ENCODE assay signal across 8 mouse cellular contexts in the genomic region with DNA sequence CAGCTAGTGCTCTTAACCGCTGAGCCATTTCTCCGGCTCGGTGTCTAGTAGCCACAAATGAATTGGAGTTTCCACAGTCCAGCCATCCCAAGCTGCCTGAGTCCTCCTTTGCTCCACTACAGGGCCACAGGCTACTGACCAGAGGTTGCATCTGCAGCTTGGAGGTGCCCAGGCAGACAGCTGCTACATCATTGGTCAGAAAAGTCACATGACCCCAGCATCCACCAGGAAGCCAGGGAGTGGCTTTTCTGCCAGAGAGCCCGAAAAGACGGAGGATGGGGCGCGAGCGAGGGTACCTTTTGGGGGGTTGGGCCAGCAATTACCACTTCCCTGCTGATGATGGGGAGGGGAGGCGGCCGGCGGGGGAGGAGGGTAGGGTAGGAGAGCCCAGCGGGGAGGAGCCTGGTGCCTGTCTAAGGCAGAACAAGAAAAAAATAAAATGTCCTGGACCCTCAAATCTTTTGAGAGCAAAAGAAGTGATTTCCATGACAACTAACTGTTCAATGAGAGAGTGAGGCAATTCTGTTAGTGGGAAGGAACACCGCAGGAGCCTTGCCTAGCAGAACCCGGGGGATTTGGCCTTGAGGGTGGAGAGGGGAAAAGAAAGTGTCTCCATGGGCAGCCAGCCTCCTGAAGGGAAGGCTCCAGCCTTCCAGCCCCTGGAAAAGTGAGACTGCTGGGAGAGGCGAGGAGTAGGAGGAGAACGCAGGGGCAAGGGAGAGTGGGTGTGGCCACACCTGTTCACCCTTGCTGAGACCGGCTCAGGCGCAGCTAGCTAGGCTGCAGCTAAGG. TPM values are rescaled to one million over a fixed set of nuclear protein-coding genes. Genes with fewer than 3 reads are reported as not detected.
DNase-seq lines count a peak whose midpoint lies in the region; ATAC-seq and TF ChIP-seq lines count a peak whose summit lies in the region.

No protein-coding gene starts in this region.

- no peaks in the 10 kb centered on the region for H3K27me3 ChIP-seq in embryonic facial prominence, embryonic 12.5 days
- H3K27me3 ChIP-seq in hindbrain, embryonic 15.5 days: no peaks in the 10 kb centered on the region
- peaks cover 22% of the 10 kb centered on the region; the same call in 1 of the 2 replicates for H3K27me3 ChIP-seq in midbrain, embryonic 10.5 days (ENCODE audit: low read depth, poor library complexity, severe bottlenecking)
- no peaks in the 10 kb centered on the region for H3K27me3 ChIP-seq in thymus, adult 2 months (ENCODE audit: control insufficient read depth, insufficient read depth, low read length)

- H3K9me3 ChIP-seq in ES-E14 (ENCODE audit: control insufficient read depth, insufficient read depth, low read depth, low read length): no peaks in the 10 kb centered on the region
- H3K9me3 ChIP-seq in embryonic facial prominence, embryonic 12.5 days: no peaks in the 10 kb centered on the region
- H3K9me3 ChIP-seq in hindbrain, embryonic 15.5 days: no peaks in the 10 kb centered on the region
- no peaks in the 10 kb centered on the region for H3K9me3 ChIP-seq in midbrain, embryonic 10.5 days (replicated peaks)

- peaks cover 4 to 14% of the 10 kb centered on the region in 2 experiments; a peak in 3 of 4 replicates for H3K4me1 ChIP-seq in ES-E14 (ENCODE audit: control insufficient read depth in 2 of 2, insufficient read depth in 2 of 2, low read length in 2 of 2, poor library complexity in 1 of 2)
- peaks cover 8% of the 10 kb centered on the region for H3K4me1 ChIP-seq in embryonic facial prominence, embryonic 12.5 days
- H3K4me1 ChIP-seq in hindbrain, embryonic 15.5 days (replicated peaks): peaks cover 10% of the 10 kb centered on the region
- H3K4me1 ChIP-seq in midbrain, embryonic 10.5 days: peaks cover 19% of the 10 kb centered on the region
- no peaks in the 10 kb centered on the region for H3K4me1 ChIP-seq in thymus, adult 2 months (replicated peaks; ENCODE audit: control insufficient read depth, insufficient read depth, low read length)

- WGBS in embryonic facial prominence, embryonic 12.5 days: 7% methylated on average over 18 of the region's 18 CpGs
- 4% methylated on average over 18 of the region's 18 CpGs for whole genome bisulfite sequencing in hindbrain, embryonic 15.5 days
- WGBS in midbrain, embryonic 10.5 days: 6% methylated on average over 18 of the region's 18 CpGs
- 13% methylated on average over 18 of the region's 18 CpGs for WGBS in thymus, adult 2 months

- TF ChIP-seq POLR2A in thymus, adult 2 months (IDR thresholded peaks at IDR 0.05; ENCODE audit: control insufficient read depth, extremely low read depth, insufficient read depth, low read length, poor library complexity): no peak

- TF ChIP-seq CTCF in thymus, adult 2 months (IDR thresholded peaks at IDR 0.05; ENCODE audit: borderline replicate concordance, control insufficient read depth, extremely low read depth, insufficient read depth, low read length, poor library complexity): no peak

- peak overlapping the region; percentile 52 for H3K4me2 ChIP-seq in embryonic facial prominence, embryonic 12.5 days (replicated peaks)
- H3K4me2 ChIP-seq in hindbrain, embryonic 15.5 days: peak overlapping the region; percentile 62

- H3K36me3 ChIP-seq in ES-E14 (ENCODE audit: control insufficient read depth, insufficient read depth, low read length, poor library complexity, severe bottlenecking): no peaks in the 10 kb centered on the region
- H3K36me3 ChIP-seq in embryonic facial prominence, embryonic 12.5 days: no peaks in the 10 kb centered on the region
- no peaks in the 10 kb centered on the region for H3K36me3 ChIP-seq in hindbrain, embryonic 15.5 days
- H3K36me3 ChIP-seq in midbrain, embryonic 10.5 days: no peaks in the 10 kb centered on the region
- H3K36me3 ChIP-seq in thymus, adult 2 months (ENCODE audit: control insufficient read depth, insufficient read depth, low read length): no peaks in the 10 kb centered on the region

- intact Hi-C loops in heart, postnatal 36 days (cut with DNase I): no loop called here

- peak; percentile 95 for DNase-seq in heart, adult 11 months
- DNase-seq in heart, postnatal 36 days: no peak
- DNase-seq in ES-E14 (ENCODE audit: low read depth, low spot score): peak; percentile 68
- DNase-seq in midbrain, embryonic 10.5 days (ENCODE audit: low spot score): peak; percentile 71
- DNase-seq in thymus, adult 2 months: no peak
- no peak for DNase-seq in spleen, adult 12 weeks (ENCODE audit: low spot score)

- no peak overlapping the region; the same call in 1 of the 2 replicates for H3K9ac ChIP-seq in ES-E14 (ENCODE audit: insufficient read depth, low read depth, low read length, poor library complexity, severe bottlenecking)
- H3K9ac ChIP-seq in embryonic facial prominence, embryonic 12.5 days: peak overlapping the region; percentile 15; the same call in 1 of the 2 replicates
- peak overlapping the region; percentile 44 for H3K9ac ChIP-seq in hindbrain, embryonic 15.5 days

- peak overlapping the region; percentile 16 to 49; a peak in 3 of 4 replicates for H3K4me3 ChIP-seq in ES-E14 (ENCODE audit: insufficient read depth in 1 of 2, low read depth in 1 of 2, low read length in 2 of 2, poor library complexity in 1 of 2, severe bottlenecking in 1 of 2)
- H3K4me3 ChIP-seq in embryonic facial prominence, embryonic 12.5 days: peak overlapping the region; percentile 32
- peak overlapping the region; percentile 39 for H3K4me3 ChIP-seq in hindbrain, embryonic 15.5 days
- H3K4me3 ChIP-seq in midbrain, embryonic 10.5 days: peak overlapping the region; percentile 62
- no peak overlapping the region for H3K4me3 ChIP-seq in thymus, adult 2 months (ENCODE audit: control insufficient read depth, insufficient read depth, low read length)

- peak overlapping the region; percentile 54; the same call in 1 of the 2 replicates for H3K27ac ChIP-seq in ES-E14 (ENCODE audit: insufficient read depth, low read depth, low read length, poor library complexity, severe bottlenecking)
- no peak overlapping the region for H3K27ac ChIP-seq in embryonic facial prominence, embryonic 12.5 days
- H3K27ac ChIP-seq in hindbrain, embryonic 15.5 days (replicated peaks): 0 out of 2 replicates have a peak overlapping the region, but pooled peaks have one; percentile 54
- peak overlapping the region; percentile 86 for H3K27ac ChIP-seq in midbrain, embryonic 10.5 days (replicated peaks)
- no peak overlapping the region for H3K27ac ChIP-seq in thymus, adult 2 months (ENCODE audit: control insufficient read depth, insufficient read depth, low read length)

- ATAC-seq in embryonic facial prominence, embryonic 12.5 days (ENCODE audit: insufficient number of reproducible peaks, insufficient read depth, low FRiP score, low TSS enrichment): no peak
- peak; percentile 65; the same call in 1 of the 2 replicates for ATAC-seq in hindbrain, embryonic 15.5 days (ENCODE audit: low FRiP score, low read depth)

- in situ Hi-C loops in ES-E14 (cut with MboI; ENCODE audit: low sequenced_read_pairs in 2 of 2, unreplicated experiment in 2 of 2): no loop called here

TF ChIP-seq in ES-E14, 5 proteins besides CTCF, POLR2A, EP300 and RAD21:
- TF ChIP-seq HCFC1 (IDR thresholded peaks at IDR 0.05; ENCODE audit: borderline replicate concordance, insufficient read depth, low read length) (no peak), ZC3H11A (IDR thresholded peaks at IDR 0.05; ENCODE audit: borderline replicate concordance, low read depth, low read length) (no peak), ZNF384 (IDR thresholded peaks at IDR 0.05; ENCODE audit: low read depth, low read length) (no peak), CHD2 (IDR thresholded peaks at IDR 0.05; ENCODE audit: low read depth, low read length) (0 out of 2 replicates have a peak, but pooled peaks have one; percentile 18), MAFK (IDR thresholded peaks at IDR 0.05; ENCODE audit: insufficient read depth, low read depth, low read length) (no peak)

RNA-seq across cellular contexts. Expression of a gene that starts 57.5 kb away (rescaled TPM):
- not detected for total RNA-seq in heart, postnatal 36 days (2021)
- 0.13 and 0.48 TPM in 2 replicates for total RNA-seq in ES-E14 (2012; rRNA removed)
- polyA plus RNA-seq in embryonic facial prominence, embryonic 12.5 days (2016; fragmentation: Nextera tagmentation; extraction: Ambion mirVana): 0.64 and 0.97 TPM in 2 replicates
- polyA plus RNA-seq in hindbrain, embryonic 15.5 days (2015; fragmentation: Nextera tagmentation; extraction: Ambion mirVana): 6.2 and 6.4 TPM in 2 replicates
- 0.20 and 0.29 TPM in 2 replicates for polyA plus RNA-seq in midbrain, embryonic 10.5 days (2016; fragmentation: Nextera tagmentation; extraction: Ambion mirVana)
- 0.09 and 0.15 TPM in 2 replicates for polyA plus RNA-seq in thymus, adult 2 months (2012; rRNA removed)

Comparison
In these comparisons a context has a peak if more than half of its experiments do, and no peak if none do; other contexts are left out.
1. DNase-seq: peak in heart, adult 11 months (single experiment), ES-E14 (single experiment) and midbrain, embryonic 10.5 days (single experiment); none in heart, postnatal 36 days (0 of 2), thymus, adult 2 months (single experiment) and spleen, adult 12 weeks (single experiment).
2. H3K27ac ChIP-seq: peak in ES-E14 (single experiment), hindbrain, embryonic 15.5 days (single experiment) and midbrain, embryonic 10.5 days (single experiment); none in embryonic facial prominence, embryonic 12.5 days (single experiment) and thymus, adult 2 months (single experiment).